Mouse (Mus musculus): ENCODE results near the gene Myoc. TPM values are rescaled to one million over a fixed set of nuclear protein-coding genes. Genes with fewer than 3 reads are reported as not detected.

Myoc gene
- 0.06 and 0.11 TPM in 2 replicates for polyA plus RNA-seq (2015; fragmentation: Nextera tagmentation; extraction: Ambion mirVana)

DNA sequence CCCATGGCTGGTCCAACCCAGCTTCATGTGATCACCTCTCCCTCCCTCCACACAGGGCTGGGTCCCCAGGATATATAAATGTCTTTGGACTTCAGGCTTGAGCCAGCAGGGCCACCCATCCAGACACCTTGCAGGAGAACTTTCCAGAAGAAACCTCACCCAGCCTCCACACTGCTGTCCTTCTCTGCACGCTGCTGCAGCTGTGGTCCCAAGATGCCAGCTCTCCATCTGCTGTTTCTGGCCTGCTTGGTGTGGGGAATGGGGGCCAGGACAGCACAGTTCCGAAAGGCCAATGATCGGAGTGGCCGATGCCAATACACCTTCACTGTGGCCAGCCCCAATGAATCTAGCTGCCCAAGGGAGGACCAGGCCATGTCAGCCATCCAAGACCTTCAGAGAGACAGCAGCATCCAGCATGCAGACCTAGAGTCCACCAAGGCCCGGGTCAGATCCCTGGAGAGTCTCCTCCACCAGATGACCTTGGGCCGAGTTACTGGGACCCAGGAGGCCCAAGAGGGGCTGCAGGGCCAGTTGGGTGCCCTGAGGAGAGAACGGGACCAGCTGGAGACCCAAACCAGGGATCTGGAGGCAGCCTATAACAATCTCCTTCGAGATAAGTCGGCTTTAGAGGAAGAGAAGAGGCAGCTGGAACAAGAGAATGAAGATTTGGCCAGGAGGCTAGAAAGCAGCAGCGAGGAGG is at the start of gene Myoc:
Gene Myoc (plus strand): TSS at position 105 of the 700 bp plus-strand sequence.
- H3K4me2 ChIP-seq (replicated peaks), result no peak within 1 kb of the TSS
- H3K4me1 ChIP-seq, result 0 out of 2 replicates have a peak, but pooled peaks cover 5% of the 10 kb centered on the region
- no peaks in the 10 kb centered on the region for H3K27me3 ChIP-seq
- no peaks in the 10 kb centered on the region for H3K36me3 ChIP-seq
- no peak within 1 kb of the TSS for H3K4me3 ChIP-seq
- WGBS, result 86% methylated on average over 10 of the region's 10 CpGs
- no peak within 1 kb of the TSS for H3K27ac ChIP-seq
- H3K9ac ChIP-seq, result no peak within 1 kb of the TSS
- ATAC-seq (ENCODE audit: low FRiP score, low read depth), result no peak
- H3K9me3 ChIP-seq, result no peaks in the 10 kb centered on the region

DNA sequence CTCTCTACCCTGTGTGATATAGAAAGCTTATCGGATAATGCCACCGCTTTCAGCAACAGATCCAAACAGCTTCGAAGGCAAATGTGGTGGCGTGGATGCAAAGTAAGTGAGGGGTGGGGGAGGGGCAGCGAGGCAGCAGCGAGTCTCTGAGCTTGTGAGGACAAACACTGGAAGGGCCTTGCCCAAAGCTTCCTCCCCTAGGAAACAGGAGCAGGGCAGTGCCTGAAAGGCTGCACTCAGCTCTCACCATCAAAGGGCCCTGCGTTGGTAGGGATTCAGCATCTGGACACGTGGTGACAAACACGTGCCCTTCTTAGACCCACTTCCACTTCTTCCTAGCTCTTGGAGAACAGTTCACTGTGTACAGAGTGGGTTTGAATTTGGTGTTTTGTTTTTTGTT is 49.5 kb upstream of the Myoc start:
- Histone ChIP-seq H3K27me3 (no peaks in the 10 kb centered on the region), H3K4me2 (replicated peaks) (no peak overlapping the region), H3K4me1 (no peaks in the 10 kb centered on the region), H3K9ac (no peak overlapping the region), H3K4me3 (no peak overlapping the region), H3K9me3 (no peaks in the 10 kb centered on the region), H3K36me3 (peaks cover 40% of the 10 kb centered on the region), H3K27ac (no peak overlapping the region)
- WGBS, result 12% methylated on average over 9 of the region's 9 CpGs
- no peak for ATAC-seq (ENCODE audit: low FRiP score, low read depth)

DNA sequence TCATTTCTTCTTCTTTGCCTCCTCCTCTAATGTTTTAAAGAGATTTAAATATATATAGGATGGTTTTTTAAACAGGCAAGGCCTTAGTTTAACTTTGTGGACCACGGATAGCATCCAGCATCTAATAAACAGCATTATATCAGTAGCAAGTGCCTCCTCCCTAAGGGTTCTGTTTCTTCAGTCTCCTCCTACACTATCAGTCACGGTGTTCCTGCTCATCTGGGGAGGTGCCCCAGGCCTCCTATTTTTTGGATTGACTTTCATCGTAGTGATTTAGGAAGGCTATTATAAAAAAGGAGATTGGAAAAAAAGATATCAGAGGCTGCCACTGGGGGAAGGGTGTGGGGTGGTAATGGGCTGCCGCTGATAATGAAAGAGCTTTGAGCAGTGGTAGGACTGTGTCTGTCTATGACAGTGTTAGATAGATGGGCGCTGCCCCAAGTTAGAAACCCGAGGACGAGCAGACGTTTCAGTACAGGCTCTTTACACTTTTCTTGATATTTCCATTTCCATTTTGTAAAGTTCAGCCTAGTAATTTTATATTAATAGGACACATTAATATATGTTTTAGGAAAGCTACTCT is 48.4 kb upstream of the Myoc start:
- no peak for ATAC-seq (ENCODE audit: low FRiP score, low read depth)
- H3K27me3 ChIP-seq, result no peaks in the 10 kb centered on the region
- 79% methylated on average over 8 of the region's 8 CpGs for WGBS
- no peak overlapping the region for H3K4me3 ChIP-seq
- H3K9ac ChIP-seq, result no peak overlapping the region
- no peaks in the 10 kb centered on the region for H3K9me3 ChIP-seq
- no peaks in the 10 kb centered on the region for H3K4me1 ChIP-seq
- no peak overlapping the region for H3K27ac ChIP-seq
- peaks cover 39% of the 10 kb centered on the region for H3K36me3 ChIP-seq
- H3K4me2 ChIP-seq (replicated peaks), result no peak overlapping the region

DNA sequence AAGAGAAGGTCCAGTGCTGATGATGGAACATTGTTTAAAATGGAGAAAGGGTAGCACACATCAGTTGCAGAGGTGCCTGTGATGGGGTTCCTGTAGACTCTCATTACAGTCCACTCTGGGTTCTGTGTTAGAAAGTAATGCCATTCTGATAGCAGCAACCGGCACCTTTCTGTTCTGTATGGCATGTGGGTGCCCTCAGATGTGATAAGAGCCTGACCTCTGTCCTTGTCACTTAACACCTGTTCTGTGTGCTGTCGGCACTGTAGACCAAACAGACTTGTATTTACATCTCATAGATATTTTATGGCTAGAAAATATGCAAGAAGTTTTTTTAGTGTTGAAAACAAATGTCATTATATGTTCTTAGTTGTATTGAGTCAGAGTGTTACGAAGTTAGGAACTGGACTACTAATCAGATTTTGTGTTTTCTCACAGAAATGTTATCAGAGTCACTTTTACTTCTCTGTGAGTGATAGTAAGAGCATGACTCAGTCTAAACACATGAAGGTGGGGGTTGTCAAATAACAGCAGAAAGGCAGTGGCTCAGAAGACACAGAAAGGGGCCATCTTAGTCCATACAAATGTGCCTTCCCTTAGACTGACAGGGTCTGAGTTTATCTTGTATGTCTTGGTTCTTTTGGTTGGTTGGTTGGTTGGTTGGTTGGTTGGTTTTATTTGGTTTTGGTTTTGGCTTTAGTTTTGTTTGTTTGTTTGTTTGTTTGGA is 41.4 kb upstream of the Myoc start:
- Histone ChIP-seq H3K9ac (no peak overlapping the region), H3K4me2 (replicated peaks) (no peak overlapping the region), H3K36me3 (peaks cover 64% of the 10 kb centered on the region), H3K27me3 (no peaks in the 10 kb centered on the region), H3K27ac (no peak overlapping the region), H3K9me3 (no peaks in the 10 kb centered on the region), H3K4me1 (no peaks in the 10 kb centered on the region), H3K4me3 (no peak overlapping the region)
- ATAC-seq (ENCODE audit: low FRiP score, low read depth), result no peak
- 79% methylated on average over 3 of the region's 3 CpGs for WGBS

DNA sequence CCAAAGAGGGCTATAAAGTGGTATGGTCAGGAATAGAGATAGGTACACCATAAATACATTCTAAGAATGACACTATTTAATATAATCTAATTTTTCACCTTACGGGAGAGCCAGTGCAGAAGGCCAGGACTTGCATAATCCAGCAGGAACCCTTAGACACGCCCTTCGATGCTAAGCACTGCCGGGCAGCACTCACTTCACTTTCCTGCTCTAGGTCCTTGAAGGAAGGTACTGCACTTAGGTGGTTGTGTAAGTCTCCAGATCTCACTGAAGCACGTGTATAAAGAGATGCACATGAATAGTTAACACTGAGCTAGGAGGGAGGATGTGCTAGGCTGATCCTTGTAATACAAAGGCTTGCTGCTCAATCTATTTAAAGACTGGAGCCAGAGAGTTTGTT is 39.3 kb upstream of the Myoc start:
- Histone ChIP-seq H3K4me1 (no peaks in the 10 kb centered on the region), H3K4me3 (no peak overlapping the region), H3K9me3 (0 out of 2 replicates have a peak, but pooled peaks cover 2% of the 10 kb centered on the region), H3K4me2 (replicated peaks) (no peak overlapping the region), H3K27ac (no peak overlapping the region), H3K36me3 (peaks cover 64% of the 10 kb centered on the region), H3K27me3 (no peaks in the 10 kb centered on the region), H3K9ac (no peak overlapping the region)
- 89% methylated on average over 5 of the region's 5 CpGs for WGBS
- no peak for ATAC-seq (ENCODE audit: low FRiP score, low read depth)

DNA sequence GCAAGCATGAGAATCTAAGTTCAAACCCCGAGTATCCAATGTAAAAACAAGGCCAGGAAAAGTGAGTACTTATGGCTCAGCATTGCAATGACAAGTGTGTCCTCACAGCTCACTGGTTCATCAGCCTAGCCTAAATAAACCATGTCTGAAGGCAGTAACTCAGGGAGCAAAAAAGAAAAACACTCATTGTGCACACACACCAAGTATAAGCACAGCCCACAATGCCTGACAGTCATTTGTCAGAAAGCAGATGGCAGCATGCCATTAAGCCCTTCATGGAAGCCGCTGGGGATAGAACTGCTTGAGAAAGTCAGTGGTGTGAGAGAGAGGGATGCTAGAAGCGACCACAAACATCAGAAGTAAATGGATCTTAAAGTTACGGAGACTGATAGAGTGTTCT is 37.7 kb upstream of the Myoc start:
- H3K27ac ChIP-seq, result no peak overlapping the region
- no peaks in the 10 kb centered on the region for H3K27me3 ChIP-seq
- H3K36me3 ChIP-seq, result peaks cover 56% of the 10 kb centered on the region
- ATAC-seq (ENCODE audit: low FRiP score, low read depth), result no peak
- no peak overlapping the region for H3K9ac ChIP-seq
- H3K4me3 ChIP-seq, result no peak overlapping the region
- H3K9me3 ChIP-seq, result 0 out of 2 replicates have a peak, but pooled peaks cover 2% of the 10 kb centered on the region
- WGBS, result 82% methylated on average over 4 of the region's 4 CpGs
- H3K4me2 ChIP-seq (replicated peaks), result no peak overlapping the region
- H3K4me1 ChIP-seq, result no peaks in the 10 kb centered on the region

DNA sequence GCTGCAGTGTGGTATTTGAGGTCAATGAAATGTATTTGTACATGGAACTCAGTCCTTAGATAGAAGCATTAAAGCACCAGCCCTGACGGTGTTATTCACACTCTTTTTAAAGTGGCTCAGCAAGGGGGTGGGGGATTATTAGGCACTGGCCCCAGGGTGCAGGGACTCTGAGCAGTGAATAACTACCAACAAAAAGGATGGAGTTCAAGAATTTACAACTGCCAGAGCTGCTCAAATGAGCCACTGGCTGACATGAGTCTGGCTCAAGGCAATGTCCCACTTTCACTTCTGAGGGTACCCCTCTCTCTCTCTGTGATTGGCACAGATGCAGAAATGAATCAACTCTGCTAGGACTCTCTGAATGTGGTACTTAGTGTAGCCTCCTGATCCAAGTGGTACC is 30.8 kb upstream of the Myoc start:
- Histone ChIP-seq H3K4me1 (no peaks in the 10 kb centered on the region), H3K4me2 (replicated peaks) (no peak overlapping the region), H3K27ac (no peak overlapping the region), H3K36me3 (peaks cover 4% of the 10 kb centered on the region), H3K4me3 (no peak overlapping the region), H3K27me3 (no peaks in the 10 kb centered on the region), H3K9ac (no peak overlapping the region), H3K9me3 (0 out of 2 replicates have a peak, but pooled peaks cover 1% of the 10 kb centered on the region)
- 19% methylated on average over 1 of the region's 1 CpGs for WGBS
- ATAC-seq (ENCODE audit: low FRiP score, low read depth), result no peak

DNA sequence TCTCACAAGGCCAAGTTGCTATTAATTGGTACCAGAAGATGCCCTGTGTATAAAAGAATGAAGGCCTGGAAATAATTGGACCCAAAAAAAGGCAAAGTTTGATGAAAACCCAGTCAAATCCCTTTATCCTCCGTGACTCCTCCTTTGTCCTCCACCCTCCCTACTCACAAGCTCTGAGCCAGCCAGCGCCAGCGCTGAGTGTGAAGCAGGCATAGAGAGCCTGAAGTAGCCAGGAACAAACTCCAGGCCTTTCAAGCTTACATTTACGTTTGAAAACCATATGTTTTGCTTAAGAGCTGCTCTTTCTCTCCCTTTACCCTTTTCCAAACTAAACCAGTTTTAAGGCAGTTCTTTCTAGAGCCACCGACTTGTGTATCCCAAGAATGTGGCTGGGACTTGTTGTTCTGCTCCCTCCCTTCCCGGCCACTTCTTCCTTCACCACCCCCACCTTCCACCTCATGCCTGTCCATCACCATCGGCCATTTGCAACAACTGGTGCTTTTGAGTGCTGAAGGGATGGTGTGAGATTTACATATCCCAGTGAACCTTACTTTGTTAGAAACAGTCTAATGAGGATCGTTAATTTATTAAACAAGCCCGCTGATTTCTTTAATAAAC is 29.2 kb upstream of the Myoc start:
- WGBS, result 38% methylated on average over 9 of the region's 9 CpGs
- H3K9me3 ChIP-seq, result no peaks in the 10 kb centered on the region
- H3K9ac ChIP-seq, result no peak overlapping the region
- no peak overlapping the region for H3K27ac ChIP-seq
- no peaks in the 10 kb centered on the region for H3K36me3 ChIP-seq
- H3K4me2 ChIP-seq (replicated peaks), result no peak overlapping the region
- no peak for ATAC-seq (ENCODE audit: low FRiP score, low read depth)
- no peaks in the 10 kb centered on the region for H3K4me1 ChIP-seq
- no peaks in the 10 kb centered on the region for H3K27me3 ChIP-seq
- H3K4me3 ChIP-seq, result no peak overlapping the region

DNA sequence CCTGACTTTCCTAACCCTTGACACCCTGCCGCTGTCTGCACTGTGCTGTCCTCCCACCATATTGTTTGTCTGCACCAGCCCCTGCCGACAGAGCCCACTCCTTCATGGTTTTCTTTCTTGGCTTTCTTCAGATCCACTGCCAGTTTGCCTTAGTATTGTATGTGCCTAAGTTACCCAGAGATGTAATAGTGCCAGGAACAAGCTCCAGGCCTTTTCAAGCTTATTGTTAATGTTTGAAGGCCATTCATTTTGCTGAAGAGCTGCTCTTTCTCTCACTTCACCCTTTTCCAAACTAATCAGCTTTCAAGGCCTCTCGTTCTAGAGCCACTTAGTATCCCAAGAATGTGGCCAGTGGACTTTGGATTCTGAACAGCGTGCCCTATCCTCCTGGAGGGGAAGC is 27.8 kb upstream of the Myoc start:
- Histone ChIP-seq H3K27ac (no peak overlapping the region), H3K9me3 (no peaks in the 10 kb centered on the region), H3K9ac (no peak overlapping the region), H3K4me1 (no peaks in the 10 kb centered on the region), H3K27me3 (no peaks in the 10 kb centered on the region), H3K4me2 (replicated peaks) (no peak overlapping the region), H3K36me3 (no peaks in the 10 kb centered on the region), H3K4me3 (no peak overlapping the region)
- WGBS, result 84% methylated on average over 4 of the region's 4 CpGs
- no peak for ATAC-seq (ENCODE audit: low FRiP score, low read depth)

DNA sequence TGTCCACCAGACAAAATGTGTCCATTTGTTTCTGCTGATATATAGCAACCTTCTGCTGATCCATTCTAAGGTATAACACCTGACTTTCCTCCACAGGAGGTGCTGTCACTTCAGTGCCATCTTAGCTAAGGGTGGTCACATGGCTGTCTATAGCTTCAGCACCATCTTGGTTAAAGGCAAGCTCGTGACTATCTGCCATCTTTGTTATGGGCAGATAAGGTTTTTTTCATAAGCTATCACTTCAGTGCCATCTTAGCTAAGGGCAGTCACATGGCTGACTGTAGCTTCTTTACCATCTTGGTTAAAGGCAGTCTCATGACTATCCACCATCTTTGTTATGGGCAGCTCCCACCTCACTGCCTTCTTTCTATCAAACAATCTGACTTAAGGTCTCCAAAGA is 23.4 kb upstream of the Myoc start:
- no peak overlapping the region for H3K27ac ChIP-seq
- no peaks in the 10 kb centered on the region for H3K27me3 ChIP-seq
- H3K4me1 ChIP-seq, result no peaks in the 10 kb centered on the region
- no peaks in the 10 kb centered on the region for H3K9me3 ChIP-seq
- no peak overlapping the region for H3K4me3 ChIP-seq
- no peaks in the 10 kb centered on the region for H3K36me3 ChIP-seq
- WGBS, result 85% methylated on average over 1 of the region's 1 CpGs
- no peak for ATAC-seq (ENCODE audit: low FRiP score, low read depth)
- no peak overlapping the region for H3K9ac ChIP-seq
- H3K4me2 ChIP-seq (replicated peaks), result no peak overlapping the region

DNA sequence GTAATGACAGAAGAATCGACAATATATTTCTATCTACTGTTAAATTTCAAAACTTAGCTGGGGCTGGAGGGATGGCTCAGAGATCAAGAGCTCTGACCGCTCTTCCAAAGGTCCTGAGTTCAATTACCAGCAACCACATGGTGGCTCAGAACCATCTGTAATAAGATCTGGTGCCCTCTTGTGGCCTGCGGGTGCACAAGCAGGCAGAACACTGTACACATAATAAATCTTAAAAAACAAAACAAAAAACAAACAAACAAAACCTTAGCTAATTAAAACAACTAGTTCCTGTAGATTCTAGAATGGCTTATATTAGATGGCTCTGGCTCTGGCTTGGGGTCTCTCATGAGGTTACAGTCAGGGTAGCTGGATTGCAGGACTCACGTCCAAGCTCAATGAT is 18.5 kb upstream of the Myoc start:
- H3K9me3 ChIP-seq, result no peaks in the 10 kb centered on the region
- 62% methylated on average over 4 of the region's 4 CpGs for WGBS
- no peak for ATAC-seq (ENCODE audit: low FRiP score, low read depth)
- H3K27me3 ChIP-seq, result no peaks in the 10 kb centered on the region
- no peak overlapping the region for H3K27ac ChIP-seq
- H3K4me3 ChIP-seq, result no peak overlapping the region
- no peak overlapping the region for H3K9ac ChIP-seq
- no peak overlapping the region for H3K4me2 ChIP-seq (replicated peaks)
- no peaks in the 10 kb centered on the region for H3K36me3 ChIP-seq
- no peaks in the 10 kb centered on the region for H3K4me1 ChIP-seq

DNA sequence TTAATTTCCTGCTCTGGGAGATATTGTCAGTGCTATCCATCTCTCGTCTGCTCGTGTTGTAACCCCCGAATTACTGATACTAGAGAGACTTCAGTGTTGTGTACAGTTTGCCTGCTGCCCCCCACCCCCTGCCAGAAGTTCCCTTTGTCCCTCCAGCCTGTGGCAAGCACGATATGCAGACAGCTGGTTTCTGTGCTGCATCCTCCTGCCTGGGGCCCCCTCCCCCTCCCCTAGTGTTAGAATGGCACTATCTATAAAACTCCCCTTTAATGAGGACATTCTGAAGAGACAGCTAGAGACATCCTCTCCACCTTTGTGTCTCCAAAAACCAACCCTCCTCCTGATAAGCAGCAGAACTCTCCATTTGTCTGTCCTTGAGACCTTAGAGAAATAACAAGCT is 15.1 kb upstream of the Myoc start:
- Histone ChIP-seq H3K36me3 (no peaks in the 10 kb centered on the region), H3K9me3 (no peaks in the 10 kb centered on the region), H3K4me1 (no peaks in the 10 kb centered on the region), H3K27me3 (no peaks in the 10 kb centered on the region), H3K4me2 (replicated peaks) (no peak overlapping the region), H3K27ac (no peak overlapping the region), H3K4me3 (no peak overlapping the region), H3K9ac (no peak overlapping the region)
- ATAC-seq (ENCODE audit: low FRiP score, low read depth), result no peak
- 28% methylated on average over 4 of the region's 4 CpGs for WGBS
